Mouse (Mus musculus) lung, embryonic 16.5 days (tissue): ENCODE measurements around the gene Ndufs2. TPM values are rescaled to one million over a fixed set of nuclear protein-coding genes. Genes with fewer than 3 reads are reported as not detected.
A peak's percentile ranks its signal among the peaks of the same experiment; 100 is the strongest.

Experiments used
- ATAC-seq: fragments of 200-750 bp; cut with Nextera tagmentation; 2 replicates; pipeline ENCODE4 v1.8.0; 2017; ENCODE audit warnings: low read depth, mild to moderate bottlenecking, moderate library complexity
- H3K27ac ChIP-seq: fragments of 300-500 bp; sonication (generic); 2 replicates; pipeline ENCODE4 v1.5.1; 2014; ENCODE audit warnings: mild to moderate bottlenecking, control low read depth, low read length
- H3K27me3 ChIP-seq: fragments of 300-500 bp; sonication (generic); 2 replicates; pipeline ENCODE4 v1.6.1; 2014; ENCODE audit warnings: low read depth, low read length, mixed read lengths; ENCODE audit not compliant: control insufficient read depth, insufficient read depth
- H3K36me3 ChIP-seq: fragments of 300-500 bp; sonication (generic); 2 replicates; pipeline ENCODE4 v1.6.1; 2014; ENCODE audit warnings: low read length; ENCODE audit not compliant: control insufficient read depth, insufficient read depth
- H3K4me1 ChIP-seq: fragments of 300-500 bp; sonication (generic); replicated peaks from 2 replicates; pipeline ENCODE4 v1.6.1; 2014; ENCODE audit warnings: low read length, mixed read lengths; ENCODE audit not compliant: control insufficient read depth, insufficient read depth
- H3K4me2 ChIP-seq: fragments of 300-500 bp; sonication (generic); 2 replicates; pipeline ENCODE4 v1.6.1; 2014; ENCODE audit warnings: low read depth, low read length, control low read depth
- H3K4me3 ChIP-seq: fragments of 300-500 bp; sonication (generic); 2 replicates; pipeline ENCODE4 v1.5.1; 2014; ENCODE audit warnings: mild to moderate bottlenecking, low read length, control low read depth
- H3K9ac ChIP-seq: fragments of 300-500 bp; sonication (generic); 2 replicates; pipeline ENCODE4 v1.6.1; 2014; ENCODE audit warnings: low read length, control low read depth
- H3K9me3 ChIP-seq: fragments of 300-500 bp; sonication (generic); 2 replicates; pipeline ENCODE4 v1.6.1; 2016; ENCODE audit warnings: low read length; ENCODE audit not compliant: control insufficient read depth
- WGBS: fragments of 180-500 bp; shearing (Covaris S2); extraction: QIAGEN DNeasy Blood & Tissue Kit; methylation state at CpG from one replicate; pipeline ENCODE4 v1.1.7; 2014; 5-methylcytosine and 5-hydroxymethylcytosine counted together
- polyA plus RNA-seq: library from polyadenylated mRNA; unstranded; fragments of >200 nt; fragmentation: Nextera tagmentation; extraction: Ambion mirVana; gene quantifications from 2 replicates; pipeline ENCODE4 v1.2.1, GENCODE M21; 2015

Ndufs2 gene
- 227 and 230 TPM in 2 replicates for polyA plus RNA-seq

DNA sequence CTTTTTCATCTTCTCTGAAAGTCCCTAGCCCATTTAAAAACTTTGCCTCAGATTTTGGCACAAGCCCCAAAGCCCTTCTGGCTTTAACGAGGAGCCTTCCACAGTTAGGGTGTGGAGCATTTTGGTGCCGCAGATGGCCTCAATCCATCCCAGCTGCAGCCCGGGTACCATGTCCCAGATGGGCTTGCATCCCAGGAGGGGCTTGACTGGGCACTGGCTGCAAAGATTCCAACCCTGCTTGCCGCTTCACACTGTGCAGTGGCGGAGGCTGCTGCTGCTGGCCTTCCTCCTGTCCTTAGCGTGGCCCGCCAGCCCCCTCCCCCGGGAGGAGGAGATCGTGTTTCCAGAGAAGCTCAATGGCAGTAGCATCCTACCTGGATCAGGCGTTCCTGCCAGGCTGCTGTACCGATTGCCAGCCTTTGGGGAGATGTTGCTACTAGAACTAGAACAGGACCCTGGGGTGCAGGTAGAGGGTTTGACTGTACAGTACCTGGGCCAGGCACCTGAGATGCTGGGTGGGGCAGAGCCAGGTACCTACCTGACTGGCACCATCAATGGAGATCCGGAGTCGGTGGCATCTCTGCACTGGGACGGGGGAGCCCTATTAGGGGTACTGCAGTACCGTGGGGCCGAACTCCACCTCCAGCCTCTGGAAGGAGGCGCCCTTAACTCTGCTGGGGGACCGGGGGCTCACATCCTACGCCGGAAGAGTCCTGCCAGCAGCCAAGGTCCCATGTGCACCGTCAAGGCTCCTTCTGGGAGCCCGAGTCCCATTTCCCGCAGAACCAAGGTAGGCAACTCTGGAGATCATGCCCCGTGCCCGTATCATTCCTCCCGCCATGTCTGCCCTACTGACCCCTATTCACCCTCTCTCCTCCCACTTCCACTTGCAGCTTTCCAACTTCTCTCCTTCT lies at the start of gene Ndufs2:
Gene Ndufs2, minus strand, starts transcription at position 709 of the 914 bp plus-strand sequence.
- H3K4me2 ChIP-seq, result peak within 1 kb of the TSS; percentile 60
- WGBS, result 19% methylated on average over 26 of the region's 26 CpGs
- H3K9ac ChIP-seq, result peak within 1 kb of the TSS; percentile 34
- peak within 1 kb of the TSS; percentile 96 for H3K27ac ChIP-seq
- H3K36me3 ChIP-seq, result no peaks in the 10 kb centered on the region
- no peak for ATAC-seq
- H3K4me1 ChIP-seq, result peaks cover 43% of the 10 kb centered on the region
- no peaks in the 10 kb centered on the region for H3K9me3 ChIP-seq
- H3K27me3 ChIP-seq, result no peaks in the 10 kb centered on the region
- peak within 1 kb of the TSS; percentile 42 for H3K4me3 ChIP-seq

DNA sequence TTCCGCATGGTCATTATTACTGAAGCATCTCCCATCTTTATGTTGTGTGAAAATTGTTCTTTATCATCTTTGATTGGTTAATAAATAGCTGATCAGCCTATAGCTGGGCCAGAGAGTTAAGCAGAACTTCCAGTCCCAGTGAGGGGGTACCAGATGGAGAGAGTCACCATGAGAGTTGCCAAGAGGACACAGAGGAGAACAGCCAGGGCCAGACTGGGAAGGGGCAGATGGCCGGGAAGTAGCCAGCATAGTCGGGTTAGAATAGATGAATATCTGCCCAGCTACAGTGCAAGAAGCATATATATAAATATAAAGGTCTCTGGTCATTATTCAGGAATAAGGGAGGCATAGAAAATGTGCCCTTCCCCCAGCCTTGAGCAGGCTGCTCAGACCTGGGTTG lies 47.0 kb upstream of the Ndufs2 start:
- Histone ChIP-seq H3K4me3 (no peak overlapping the region), H3K36me3 (no peaks in the 10 kb centered on the region), H3K4me2 (no peak overlapping the region), H3K4me1 (peaks cover 5% of the 10 kb centered on the region; the same call in 1 of the 2 replicates), H3K27ac (no peak overlapping the region), H3K27me3 (peaks cover 8% of the 10 kb centered on the region), H3K9ac (no peak overlapping the region), H3K9me3 (no peaks in the 10 kb centered on the region)
- 57% methylated on average over 3 of the region's 3 CpGs for WGBS
- ATAC-seq, result no peak

DNA sequence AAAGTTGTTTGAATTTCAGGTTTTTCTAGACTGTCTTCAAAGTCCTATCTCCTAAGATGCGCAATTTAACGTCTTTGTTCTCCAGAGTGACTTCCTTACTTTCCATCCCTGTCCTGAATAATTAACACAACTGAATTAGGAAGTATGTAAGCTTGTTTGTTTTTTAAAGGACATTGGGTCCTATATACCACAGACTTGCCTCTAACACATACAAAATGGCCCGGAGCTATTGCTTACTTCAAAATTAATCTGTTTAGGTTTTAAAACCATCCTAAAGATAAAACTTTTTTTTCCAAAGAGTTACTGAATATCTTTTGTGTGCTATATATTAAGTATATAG lies 43.8 kb upstream of the Ndufs2 start:
- Histone ChIP-seq H3K4me1 (peaks cover 7% of the 10 kb centered on the region; the same call in 1 of the 2 replicates), H3K9me3 (no peaks in the 10 kb centered on the region), H3K27ac (peak overlapping the region; percentile 97), H3K9ac (peak overlapping the region; percentile 91), H3K4me2 (peak overlapping the region; percentile 58), H3K36me3 (no peaks in the 10 kb centered on the region; the same call in 1 of the 2 replicates), H3K4me3 (peak overlapping the region; percentile 77), H3K27me3 (peaks cover 8% of the 10 kb centered on the region)
- ATAC-seq, result peak; percentile 6; the same call in 1 of the 2 replicates
- 7% methylated on average over 3 of the region's 3 CpGs for WGBS

DNA sequence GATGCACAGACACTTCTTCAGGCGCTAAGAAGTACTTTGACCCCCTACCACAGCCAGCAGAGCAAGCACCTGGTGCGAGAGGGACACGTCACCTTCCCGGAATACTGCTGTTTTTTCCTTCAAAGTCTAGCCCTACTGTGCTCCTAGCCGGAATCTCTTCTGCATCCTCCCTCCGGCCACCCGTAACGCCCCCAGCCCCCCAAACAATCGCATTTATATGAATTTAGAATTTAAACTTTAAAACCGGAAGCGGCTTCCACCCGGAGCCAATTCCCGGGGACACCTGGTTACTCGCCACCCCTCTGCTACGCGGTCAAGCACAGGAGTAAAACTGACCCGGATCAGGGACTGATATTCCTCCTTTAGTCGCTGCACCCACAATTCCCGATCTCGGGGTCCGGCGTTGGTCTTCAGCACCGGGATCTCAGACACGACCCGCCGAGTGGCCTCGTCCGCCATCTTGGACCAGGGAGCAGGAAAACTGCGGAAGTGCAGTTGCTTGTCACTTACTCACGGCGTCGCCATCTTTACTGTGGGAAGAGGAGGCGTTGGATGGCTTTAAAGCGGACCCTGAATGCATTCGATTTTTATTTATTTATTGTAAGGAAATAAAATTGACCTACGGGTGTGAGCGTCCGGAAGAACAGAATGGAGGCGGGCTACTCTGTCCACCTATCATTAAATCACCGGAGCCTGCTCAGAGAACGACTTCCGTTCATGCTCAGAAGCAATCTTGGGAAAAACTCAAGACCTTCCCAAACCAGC lies 43.3 kb upstream of the Ndufs2 start, which contains the start of gene Ufc1:
Gene Ufc1, minus strand, starts transcription at position 727 of the 765 bp plus-strand sequence.
- Histone ChIP-seq H3K9ac (peak within 1 kb of the TSS; percentile 91), H3K4me3 (peak within 1 kb of the TSS; percentile 77), H3K9me3 (no peaks in the 10 kb centered on the region), H3K4me2 (peak within 1 kb of the TSS; percentile 79), H3K36me3 (peaks cover 4% of the 10 kb centered on the region), H3K27ac (peak within 1 kb of the TSS; percentile 97), H3K27me3 (peaks cover 8% of the 10 kb centered on the region), H3K4me1 (peaks cover 7% of the 10 kb centered on the region; the same call in 1 of the 2 replicates)
- ATAC-seq, result peak; percentile 86
- WGBS, result under 1% methylated on average over 42 of the region's 42 CpGs

DNA sequence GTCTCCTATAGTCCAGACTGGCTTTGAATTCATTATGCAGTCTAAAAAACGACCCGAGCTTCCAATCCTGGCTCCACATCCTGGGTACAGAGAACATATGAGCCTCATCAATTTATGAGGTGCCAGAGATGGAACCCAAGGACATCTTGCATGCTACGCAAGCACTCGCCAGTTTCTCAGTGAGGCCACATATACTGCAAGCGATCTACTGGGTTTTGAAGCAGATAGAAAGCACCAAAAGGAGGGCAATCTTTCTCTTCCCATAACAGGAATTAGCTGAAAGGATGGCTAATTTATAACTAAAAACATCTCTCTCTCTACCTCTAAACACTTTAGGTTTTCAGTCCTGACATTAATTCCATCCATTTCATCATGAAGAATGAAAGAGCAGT lies 42.7 kb upstream of the Ndufs2 start:
- no peaks in the 10 kb centered on the region for H3K9me3 ChIP-seq
- peaks cover 8% of the 10 kb centered on the region for H3K27me3 ChIP-seq
- H3K9ac ChIP-seq, result peak overlapping the region; percentile 91
- no peak for ATAC-seq
- H3K4me2 ChIP-seq, result peak overlapping the region; percentile 79
- peaks cover 8% of the 10 kb centered on the region for H3K36me3 ChIP-seq
- H3K4me3 ChIP-seq, result peak overlapping the region; percentile 77
- WGBS, result 25% methylated on average over 5 of the region's 5 CpGs
- peak overlapping the region; percentile 97 for H3K27ac ChIP-seq
- peaks cover 7% of the 10 kb centered on the region; the same call in 1 of the 2 replicates for H3K4me1 ChIP-seq

DNA sequence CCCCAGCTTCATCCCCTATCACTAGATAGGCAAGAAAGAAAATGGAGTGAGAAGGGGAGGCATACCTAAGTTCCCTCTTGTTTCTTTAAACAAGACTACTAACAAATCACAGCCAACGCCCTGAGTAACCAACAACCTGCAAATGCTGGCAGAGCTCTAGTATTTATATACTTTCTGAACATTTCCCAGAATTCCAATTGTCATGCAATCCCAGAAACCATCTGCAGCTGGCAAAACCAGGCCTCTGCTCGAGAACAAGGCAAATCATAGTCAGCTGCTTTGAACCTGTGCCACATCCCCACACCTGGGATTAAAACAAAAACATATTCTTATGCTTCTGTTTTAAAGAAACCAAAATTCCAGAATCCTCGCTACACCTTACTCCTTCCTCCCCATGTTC lies 42.2 kb upstream of the Ndufs2 start:
- Histone ChIP-seq H3K9me3 (no peaks in the 10 kb centered on the region), H3K4me1 (peaks cover 7% of the 10 kb centered on the region; the same call in 1 of the 2 replicates), H3K4me3 (peak overlapping the region; percentile 77), H3K36me3 (peaks cover 11% of the 10 kb centered on the region), H3K4me2 (peak overlapping the region; percentile 79), H3K27ac (no peak overlapping the region), H3K27me3 (peaks cover 8% of the 10 kb centered on the region), H3K9ac (no peak overlapping the region)
- WGBS, result 77% methylated on average over 3 of the region's 3 CpGs
- no peak for ATAC-seq

DNA sequence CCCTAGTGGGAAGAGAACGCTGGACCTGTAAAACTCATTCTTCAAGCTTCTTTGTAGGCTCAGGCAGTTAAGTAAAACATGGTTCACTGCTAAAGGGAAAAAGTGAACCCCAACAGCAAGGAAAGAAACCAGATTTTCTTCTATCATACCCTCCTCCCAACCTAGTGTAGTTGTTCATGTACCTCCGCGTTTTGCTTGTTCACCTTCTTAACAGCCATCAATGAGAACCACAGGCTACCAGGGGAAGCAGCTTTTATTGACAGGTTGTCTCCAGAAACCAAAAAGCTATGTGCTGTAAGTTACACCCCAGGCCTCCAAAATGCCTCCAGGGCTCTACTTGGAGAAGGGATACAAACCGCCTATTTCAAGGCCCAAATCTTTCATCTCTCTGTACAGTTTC lies 37.1 kb upstream of the Ndufs2 start:
- Histone ChIP-seq H3K9ac (0 out of 2 replicates have a peak overlapping the region, but pooled peaks have one; percentile 90), H3K36me3 (peaks cover 15% of the 10 kb centered on the region)
- WGBS, result 64% methylated on average over 4 of the region's 4 CpGs

DNA sequence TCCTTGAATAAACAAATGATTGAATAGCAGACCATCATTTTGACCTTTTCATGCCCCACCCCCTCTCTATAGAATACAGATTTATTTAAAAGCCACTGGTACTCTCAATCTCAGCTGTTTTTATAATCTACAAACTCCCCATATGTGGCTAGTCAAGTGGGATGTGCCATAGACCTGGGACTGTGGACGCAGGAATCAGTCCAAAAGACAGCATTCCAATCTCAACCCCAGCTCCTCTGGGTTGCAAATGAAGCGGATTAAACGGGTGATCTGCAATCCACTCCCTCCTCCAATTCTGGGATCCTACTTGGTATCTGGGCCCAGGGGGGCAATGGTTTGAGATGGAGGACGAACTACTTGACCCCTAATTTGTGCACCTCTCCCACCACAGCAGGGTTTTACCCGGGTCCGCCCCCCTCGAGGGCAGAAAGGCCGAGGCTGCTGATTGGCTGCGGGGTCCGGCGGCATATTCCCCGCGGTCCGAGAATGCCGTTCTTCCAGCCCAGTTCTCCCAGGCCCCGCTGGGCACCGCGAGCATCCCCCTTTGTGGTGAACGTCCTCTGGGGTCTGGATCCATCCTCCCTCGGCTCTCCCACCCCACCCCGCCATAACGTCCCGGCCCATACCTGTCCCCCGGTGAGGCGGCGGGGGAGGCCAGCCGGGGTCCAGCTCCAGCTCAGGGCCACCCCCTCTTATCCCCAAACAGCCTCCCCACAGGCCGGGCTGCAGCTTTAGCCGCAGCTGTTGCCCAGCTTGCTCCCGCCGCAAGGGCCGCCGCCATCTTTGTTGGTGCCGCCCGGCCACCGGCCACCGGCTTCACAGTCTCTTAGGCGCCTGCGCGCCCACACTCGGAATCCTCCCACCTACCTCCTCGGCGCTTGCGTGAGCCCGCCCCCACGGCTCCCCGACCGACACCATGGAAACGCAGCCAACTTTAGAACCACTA lies 36.2 kb upstream of the Ndufs2 start, which contains the start of gene Usp21:
Gene Usp21, minus strand, starts transcription at position 856 of the 946 bp plus-strand sequence.
- Histone ChIP-seq H3K9me3 (no peaks in the 10 kb centered on the region), H3K27me3 (no peaks in the 10 kb centered on the region), H3K27ac (peak within 1 kb of the TSS; percentile 79), H3K4me3 (peak within 1 kb of the TSS; percentile 71), H3K36me3 (peaks cover 18% of the 10 kb centered on the region), H3K4me1 (peaks cover 7% of the 10 kb centered on the region), H3K4me2 (peak within 1 kb of the TSS; percentile 78), H3K9ac (peak within 1 kb of the TSS; percentile 90)
- peak; percentile 97 for ATAC-seq
- whole genome bisulfite sequencing, result under 1% methylated on average over 49 of the region's 49 CpGs

More for the DNA sequence above, 37.1 kb upstream of the Ndufs2 start:
- H3K4me2 ChIP-seq, result peak overlapping the region; percentile 43
- peaks cover 10% of the 10 kb centered on the region for H3K4me1 ChIP-seq
- peak overlapping the region; percentile 71 for H3K4me3 ChIP-seq
- no peaks in the 10 kb centered on the region for H3K9me3 ChIP-seq
- H3K27ac ChIP-seq, result peak overlapping the region; percentile 19
- ATAC-seq, result no peak
- no peaks in the 10 kb centered on the region for H3K27me3 ChIP-seq
